Mouse (Mus musculus) heart, embryonic 13.5 days (tissue): ENCODE measurements at regions not wholly inside any gene's neighbourhood (a gene's known extent, or its start where the extent isn't known, plus 50 kb on each side); places are given as distances from the start of the nearest gene placed in this dataset.

Source experiments
- ATAC-seq: fragments of 200-750 bp; cut with Nextera tagmentation; 2 replicates; pipeline ENCODE4 v1.8.0; 2017; ENCODE audit warnings: moderate TSS enrichment; ENCODE audit not compliant: insufficient number of reproducible peaks, low FRiP score, low TSS enrichment; ENCODE audit errors: extremely low read depth
- H3K27ac ChIP-seq: fragments of 300-500 bp; sonication (generic); replicated peaks from 2 replicates; pipeline ENCODE4 v1.5.1; 2015; ENCODE audit warnings: moderate library complexity, mild to moderate bottlenecking, inconsistent platforms
- H3K27me3 ChIP-seq: fragments of 300-500 bp; sonication (generic); replicated peaks from 2 replicates; pipeline ENCODE4 v1.6.1; 2015; ENCODE audit warnings: mild to moderate bottlenecking, inconsistent platforms
- H3K36me3 ChIP-seq: fragments of 300-500 bp; sonication (generic); 2 replicates; pipeline ENCODE4 v1.6.1; 2015; ENCODE audit warnings: mild to moderate bottlenecking, inconsistent platforms
- H3K4me1 ChIP-seq: fragments of 300-500 bp; sonication (generic); 2 replicates; pipeline ENCODE4 v1.6.1; 2015; ENCODE audit warnings: inconsistent platforms
- H3K4me2 ChIP-seq: fragments of 300-500 bp; sonication (generic); 2 replicates; pipeline ENCODE4 v1.6.1; 2015; ENCODE audit warnings: inconsistent platforms, mild to moderate bottlenecking, moderate library complexity
- H3K4me3 ChIP-seq: fragments of 300-500 bp; sonication (generic); 2 replicates; pipeline ENCODE4 v1.5.1; 2015; ENCODE audit warnings: moderate library complexity, mild to moderate bottlenecking, inconsistent platforms
- H3K9ac ChIP-seq: fragments of 300-500 bp; sonication (generic); 2 replicates; pipeline ENCODE4 v1.6.1; 2015; ENCODE audit warnings: inconsistent platforms, mild to moderate bottlenecking, moderate library complexity
- H3K9me3 ChIP-seq: fragments of 300-500 bp; sonication (generic); 2 replicates; pipeline ENCODE4 v1.6.1; 2016; ENCODE audit warnings: inconsistent platforms
- WGBS: fragments of 180-500 bp; shearing (Covaris S2); methylation state at CpG from one replicate; pipeline ENCODE4 v1.1.7; 2015; ENCODE audit warnings: mixed read lengths; 5-methylcytosine and 5-hydroxymethylcytosine counted together

GRCm38 (mm10) chr9:115746436-115746835 is 162.8 kb upstream of the Gadl1 start:
- WGBS: 49% methylated on average over 9 of the region's 9 CpGs
- Histone ChIP-seq H3K4me1 (no peaks in the 10 kb centered on the region), H3K4me2 (no peak overlapping the region), H3K9me3 (no peaks in the 10 kb centered on the region), H3K36me3 (no peaks in the 10 kb centered on the region), H3K9ac (no peak overlapping the region), H3K4me3 (no peak overlapping the region), H3K27ac (no peak overlapping the region), H3K27me3 (no peaks in the 10 kb centered on the region)
- ATAC-seq: no peak

GRCm38 (mm10) chr9:115760496-115760895 is 148.8 kb upstream of the Gadl1 start:
- H3K9ac ChIP-seq: no peak overlapping the region; the same call in 1 of the 2 replicates
- peak overlapping the region; percentile 47 for H3K4me2 ChIP-seq
- H3K9me3 ChIP-seq: no peaks in the 10 kb centered on the region
- peaks cover 35% of the 10 kb centered on the region for H3K4me1 ChIP-seq
- 2% methylated on average over 2 of the region's 2 CpGs for WGBS
- H3K27me3 ChIP-seq: no peaks in the 10 kb centered on the region
- H3K4me3 ChIP-seq: no peak overlapping the region
- H3K36me3 ChIP-seq: no peaks in the 10 kb centered on the region
- H3K27ac ChIP-seq: peak overlapping the region; percentile 69
- ATAC-seq: no peak; the same call in 1 of the 2 replicates

- Histone ChIP-seq H3K36me3 (no peaks in the 10 kb centered on the region), H3K4me3 (peak overlapping the region; percentile 9; the same call in 1 of the 2 replicates), H3K9ac (0 out of 2 replicates have a peak overlapping the region, but pooled peaks have one; percentile 8), H3K27ac (peak overlapping the region; percentile 53; the same call in 1 of the 2 replicates), H3K4me2 (peak overlapping the region; percentile 53), H3K9me3 (no peaks in the 10 kb centered on the region), H3K4me1 (peaks cover 35% of the 10 kb centered on the region), H3K27me3 (no peaks in the 10 kb centered on the region)
- WGBS: 28% methylated on average over 5 of the region's 5 CpGs
- no peak for ATAC-seq
Observed at GRCm38 (mm10) chr9:115764136-115764535, 145.1 kb upstream of the Gadl1 start.

GRCm38 (mm10) chr9:115766471-115766870 is 142.8 kb upstream of the Gadl1 start:
- 0 out of 2 replicates have a peak overlapping the region, but pooled peaks have one; percentile 1 for H3K27ac ChIP-seq
- 81% methylated on average over 6 of the region's 6 CpGs for WGBS
- no peak overlapping the region for H3K9ac ChIP-seq
- H3K4me2 ChIP-seq: no peak overlapping the region
- H3K4me3 ChIP-seq: no peak overlapping the region
- no peaks in the 10 kb centered on the region for H3K36me3 ChIP-seq
- ATAC-seq: no peak
- H3K9me3 ChIP-seq: no peaks in the 10 kb centered on the region
- H3K27me3 ChIP-seq: no peaks in the 10 kb centered on the region
- H3K4me1 ChIP-seq: peaks cover 22% of the 10 kb centered on the region

GRCm38 (mm10) chr9:115775112-115775511 is 134.1 kb upstream of the Gadl1 start:
- H3K4me2 ChIP-seq: no peak overlapping the region
- no peak for ATAC-seq
- no peaks in the 10 kb centered on the region for H3K36me3 ChIP-seq
- no peak overlapping the region for H3K9ac ChIP-seq
- WGBS: 79% methylated on average over 8 of the region's 8 CpGs
- H3K9me3 ChIP-seq: no peaks in the 10 kb centered on the region
- no peaks in the 10 kb centered on the region for H3K27me3 ChIP-seq
- no peak overlapping the region for H3K27ac ChIP-seq
- peaks cover 13% of the 10 kb centered on the region; the same call in 1 of the 2 replicates for H3K4me1 ChIP-seq
- no peak overlapping the region for H3K4me3 ChIP-seq

- Histone ChIP-seq H3K9me3 (no peaks in the 10 kb centered on the region), H3K4me3 (no peak overlapping the region), H3K4me1 (peaks cover 13% of the 10 kb centered on the region; the same call in 1 of the 2 replicates), H3K27me3 (no peaks in the 10 kb centered on the region), H3K9ac (no peak overlapping the region), H3K27ac (no peak overlapping the region), H3K36me3 (no peaks in the 10 kb centered on the region), H3K4me2 (no peak overlapping the region)
- no peak for ATAC-seq
- WGBS: 89% methylated on average over 7 of the region's 7 CpGs
Observed at GRCm38 (mm10) chr9:115775858-115776257, 133.4 kb upstream of the Gadl1 start.

GRCm38 (mm10) chr9:115777097-115777864 is 132.0 kb upstream of the Gadl1 start:
- Histone ChIP-seq H3K9me3 (no peaks in the 10 kb centered on the region), H3K4me3 (no peak overlapping the region), H3K36me3 (no peaks in the 10 kb centered on the region), H3K4me1 (peaks cover 13% of the 10 kb centered on the region; the same call in 1 of the 2 replicates), H3K4me2 (no peak overlapping the region), H3K27me3 (no peaks in the 10 kb centered on the region), H3K9ac (no peak overlapping the region), H3K27ac (no peak overlapping the region)
- ATAC-seq: no peak
- 69% methylated on average over 9 of the region's 9 CpGs for WGBS

GRCm38 (mm10) chr9:115778862-115779261 is 130.4 kb upstream of the Gadl1 start:
- Histone ChIP-seq H3K27me3 (no peaks in the 10 kb centered on the region), H3K9me3 (peaks cover 8% of the 10 kb centered on the region; the same call in 1 of the 2 replicates), H3K27ac (peak overlapping the region; percentile 54; the same call in 1 of the 2 replicates), H3K4me2 (no peak overlapping the region), H3K9ac (no peak overlapping the region), H3K4me3 (no peak overlapping the region), H3K4me1 (peaks cover 13% of the 10 kb centered on the region; the same call in 1 of the 2 replicates), H3K36me3 (no peaks in the 10 kb centered on the region)
- WGBS: 21% methylated on average over 5 of the region's 5 CpGs
- ATAC-seq: no peak

GRCm38 (mm10) chr9:115799330-115799729 is 109.9 kb upstream of the Gadl1 start:
- H3K36me3 ChIP-seq: no peaks in the 10 kb centered on the region
- no peak overlapping the region for H3K9ac ChIP-seq
- no peak overlapping the region for H3K4me2 ChIP-seq
- H3K9me3 ChIP-seq: no peaks in the 10 kb centered on the region
- H3K4me3 ChIP-seq: no peak overlapping the region
- ATAC-seq: no peak
- H3K4me1 ChIP-seq: peaks cover 5% of the 10 kb centered on the region; the same call in 1 of the 2 replicates
- WGBS: 95% methylated on average over 3 of the region's 3 CpGs
- H3K27me3 ChIP-seq: no peaks in the 10 kb centered on the region
- no peak overlapping the region for H3K27ac ChIP-seq

GRCm38 (mm10) chr9:115800624-115801023 is 108.6 kb upstream of the Gadl1 start:
- Histone ChIP-seq H3K9ac (no peak overlapping the region), H3K36me3 (no peaks in the 10 kb centered on the region), H3K9me3 (no peaks in the 10 kb centered on the region), H3K4me1 (peaks cover 5% of the 10 kb centered on the region; the same call in 1 of the 2 replicates), H3K4me3 (no peak overlapping the region), H3K27ac (no peak overlapping the region), H3K4me2 (no peak overlapping the region), H3K27me3 (no peaks in the 10 kb centered on the region)
- WGBS: 46% methylated on average over 6 of the region's 6 CpGs
- ATAC-seq: no peak

GRCm38 (mm10) chr9:115803071-115803470 is 106.2 kb upstream of the Gadl1 start:
- 84% methylated on average over 3 of the region's 3 CpGs for whole genome bisulfite sequencing

GRCm38 (mm10) chr9:115805224-115805623 is 104.0 kb upstream of the Gadl1 start:
- Histone ChIP-seq H3K4me2 (no peak overlapping the region), H3K36me3 (no peaks in the 10 kb centered on the region), H3K9ac (no peak overlapping the region), H3K4me3 (no peak overlapping the region), H3K27ac (no peak overlapping the region), H3K9me3 (no peaks in the 10 kb centered on the region), H3K27me3 (no peaks in the 10 kb centered on the region), H3K4me1 (no peaks in the 10 kb centered on the region)
- WGBS: 46% methylated on average over 4 of the region's 4 CpGs
- no peak for ATAC-seq

More at GRCm38 (mm10) chr9:115803071-115803470, 106.2 kb upstream of the Gadl1 start:
- Histone ChIP-seq H3K36me3 (no peaks in the 10 kb centered on the region), H3K27me3 (no peaks in the 10 kb centered on the region), H3K4me3 (no peak overlapping the region), H3K4me2 (no peak overlapping the region), H3K4me1 (no peaks in the 10 kb centered on the region), H3K9me3 (no peaks in the 10 kb centered on the region), H3K27ac (no peak overlapping the region), H3K9ac (no peak overlapping the region)
- no peak for ATAC-seq
